Mouse (Mus musculus): ENCODE measurements around the gene Grwd1. TPM values are rescaled to one million over a fixed set of nuclear protein-coding genes. Genes with fewer than 3 reads are reported as not detected.
A peak's percentile ranks its signal among the peaks of the same experiment; 100 is the strongest.
"Not testable (repeated sequence)": the region's sequence is repeated elsewhere in the genome, so short reads cannot be mapped to it uniquely, and the experiment has no call there.

The Grwd1 gene
- 10 to 100 TPM; 21.2 to 21.9 TPM for total RNA-seq (2021)
- long read RNA-seq, experiment 1, transcript Grwd1-201 (7 exons, 1,898 nt): major isoform, 30 of 33 reads
- long read RNA-seq, experiment 1, partial matches to known transcripts: 2 of 33 reads
- long read RNA-seq, experiment 1, other reads (novel, unspliced or antisense): 1 of 33 reads
- long read RNA-seq, experiment 2, transcript Grwd1-201 (7 exons, 1,898 nt): major isoform, 51 of 59 reads
- long read RNA-seq, experiment 2, partial matches to known transcripts: 4 of 59 reads
- long read RNA-seq, experiment 2, other reads (novel, unspliced or antisense): 3 of 59 reads

- peak; percentile 84 to 89 for DNase-seq (ENCODE audit: low spot score in 2 of 2)
These were observed at the start of gene Grwd1 for GRCm38 (mm10) chr7:45830427-45831127. Gene Grwd1, minus strand, starts transcription at chr7:45830944.

GRCm38 (mm10) chr7:45880531-45880930 lies 49.8 kb upstream of the Grwd1 start:
- DNase-seq (ENCODE audit: low spot score in 2 of 2): no peak

- not testable (repeated sequence) for DNase-seq (ENCODE audit: low spot score in 2 of 2)
These were observed 47.5 kb upstream of the Grwd1 start, which contains the start of gene Grin2d for GRCm38 (mm10) chr7:45878278-45878677. Gene Grin2d, minus strand, starts transcription at chr7:45878378.

- no peak for DNase-seq (ENCODE audit: low spot score in 2 of 2)
These were observed 46.2 kb upstream of the Grwd1 start for GRCm38 (mm10) chr7:45876895-45877294.

- peak in 1 of 2 experiments; percentile 64 for DNase-seq (ENCODE audit: low spot score in 2 of 2)
These were observed 42.6 kb upstream of the Grwd1 start for GRCm38 (mm10) chr7:45873061-45873947.

- peak; percentile 89 to 93 for DNase-seq (ENCODE audit: low spot score in 2 of 2)
These were observed 41.9 kb upstream of the Grwd1 start, which contains the start of gene Kdelr1 for GRCm38 (mm10) chr7:45872624-45873023. Gene Kdelr1, plus strand, starts transcription at chr7:45872772.

GRCm38 (mm10) chr7:45870282-45871058 lies 39.7 kb upstream of the Grwd1 start:
- no peak for DNase-seq (ENCODE audit: low spot score in 2 of 2)

GRCm38 (mm10) chr7:45869787-45870186 lies 39.0 kb upstream of the Grwd1 start:
- no peak for DNase-seq (ENCODE audit: low spot score in 2 of 2)

GRCm38 (mm10) chr7:45869107-45869670 lies 38.4 kb upstream of the Grwd1 start:
- DNase-seq (ENCODE audit: low spot score in 2 of 2): no peak

- no peak for DNase-seq (ENCODE audit: low spot score in 2 of 2)
These were observed 37.1 kb upstream of the Grwd1 start for GRCm38 (mm10) chr7:45867871-45868270.

- DNase-seq (ENCODE audit: low spot score in 2 of 2): peak; percentile 86 to 90
These were observed 35.5 kb upstream of the Grwd1 start for GRCm38 (mm10) chr7:45865925-45866910.

- no peak for DNase-seq (ENCODE audit: low spot score in 2 of 2)
These were observed 33.7 kb upstream of the Grwd1 start for GRCm38 (mm10) chr7:45864435-45864834.

- DNase-seq (ENCODE audit: low spot score in 2 of 2): no peak
These were observed 32.1 kb upstream of the Grwd1 start for GRCm38 (mm10) chr7:45862804-45863203.

GRCm38 (mm10) chr7:45859008-45859407 lies 28.3 kb upstream of the Grwd1 start:
- DNase-seq (ENCODE audit: low spot score in 2 of 2): no peak

- DNase-seq (ENCODE audit: low spot score in 2 of 2): no peak
These were observed 26.5 kb upstream of the Grwd1 start for GRCm38 (mm10) chr7:45856950-45857901.

GRCm38 (mm10) chr7:45853089-45853488 lies 22.3 kb upstream of the Grwd1 start:
- no peak for DNase-seq (ENCODE audit: low spot score in 2 of 2)

- DNase-seq (ENCODE audit: low spot score in 2 of 2): no peak
These were observed 19.9 kb upstream of the Grwd1 start for GRCm38 (mm10) chr7:45850661-45851060.
